In the genomic region with DNA sequence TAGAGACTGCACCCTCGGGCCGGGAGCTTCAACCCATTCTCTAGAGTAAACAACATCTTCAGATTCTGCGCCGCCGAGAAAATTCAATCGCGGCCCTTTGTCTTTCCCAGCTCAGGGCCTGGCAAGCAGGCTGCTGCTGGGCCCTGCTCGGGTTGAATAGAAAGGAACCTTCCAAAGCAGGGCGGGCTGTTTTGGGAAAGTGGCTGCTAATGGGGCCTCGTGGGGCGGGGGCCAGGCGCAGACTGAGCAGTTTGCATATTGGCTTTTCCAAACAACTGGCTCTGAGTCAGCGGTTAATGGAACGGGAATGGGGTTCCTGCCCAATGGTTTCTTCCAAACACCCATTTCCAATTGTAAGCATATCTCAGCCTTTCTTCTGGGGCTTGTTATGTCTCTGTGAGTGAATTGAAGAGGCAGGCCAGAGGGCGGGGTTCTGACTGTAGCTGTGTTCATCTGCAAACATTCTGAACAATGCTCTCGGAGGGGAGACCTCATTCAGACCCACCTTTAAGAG, we compare ENCODE assay signal across 9 mouse cellular contexts.
DNase-seq lines count a peak whose midpoint lies in the region; ATAC-seq and TF ChIP-seq lines count a peak whose summit lies in the region.
"Had no signal": no experiment of that assay in that cellular context is flagged by ENCODE, and none has a peak within 500 bp of the region (broad histone marks: within the 10 kb centered on the region; RNA-seq: fewer than 3 reads in every experiment).

No protein-coding gene starts in this region.

- H3K9ac ChIP-seq in hindbrain, postnatal 0 days (replicated peaks; ENCODE audit: low read length): peak overlapping the region; percentile 33; the same call in 1 of the 2 replicates
- no peak overlapping the region for H3K9ac ChIP-seq in liver, embryonic 11.5 days (ENCODE audit: low read depth, low read length)
- H3K9ac ChIP-seq: liver, embryonic 15.5 days had no signal

- 8% methylated on average over 16 of the region's 16 CpGs for WGBS in hindbrain, postnatal 0 days
- WGBS in liver, embryonic 11.5 days: 36% methylated on average over 16 of the region's 16 CpGs

- ATAC-seq in hindbrain, postnatal 0 days: peak; percentile 85
- ATAC-seq in liver, embryonic 11.5 days (replicated peaks; ENCODE audit: low FRiP score): no peak

- peak; percentile 96 for DNase-seq in NIH3T3 (ENCODE audit: low read depth)
- peak; percentile 8 for DNase-seq in embryo, embryonic 11.5 days (ENCODE audit: low read depth, low spot score)
- DNase-seq in gastrocnemius, postnatal 25 days: peak; percentile 83
- peak; percentile 75 for DNase-seq in hindbrain, postnatal 0 days (ENCODE audit: low spot score)
- DNase-seq in lung, adult 18-20 months: peak; percentile 69
- peak; percentile 31 for DNase-seq in ovary, postnatal 10 days (ENCODE audit: low spot score)
- DNase-seq in yolk sac, embryonic 10.5 days (ENCODE audit: low spot score): no peak
- no peak for DNase-seq in liver, embryonic 11.5 days (ENCODE audit: low spot score)

- no peaks in the 10 kb centered on the region for H3K9me3 ChIP-seq in hindbrain, postnatal 0 days (ENCODE audit: low read length)
- H3K9me3 ChIP-seq in liver, embryonic 11.5 days (ENCODE audit: control insufficient read depth, low read length): no peaks in the 10 kb centered on the region
- H3K9me3 ChIP-seq: liver, embryonic 15.5 days had no signal

- H3K27me3 ChIP-seq in hindbrain, postnatal 0 days (ENCODE audit: insufficient read depth, low read length): no peaks in the 10 kb centered on the region
- no peaks in the 10 kb centered on the region for H3K27me3 ChIP-seq in liver, embryonic 11.5 days (replicated peaks; ENCODE audit: control insufficient read depth, insufficient read depth, low read length)
- H3K27me3 ChIP-seq: liver, embryonic 15.5 days had no signal

- peak overlapping the region; percentile 11; the same call in 1 of the 2 replicates for H3K4me2 ChIP-seq in hindbrain, postnatal 0 days (ENCODE audit: low read depth, low read length)
- no peak overlapping the region for H3K4me2 ChIP-seq in liver, embryonic 11.5 days
- H3K4me2 ChIP-seq: liver, embryonic 15.5 days had no signal

- peak overlapping the region; percentile 59 for H3K27ac ChIP-seq in hindbrain, postnatal 0 days
- no peak overlapping the region; the same call in 1 of the 2 replicates for H3K27ac ChIP-seq in liver, embryonic 11.5 days (ENCODE audit: low read depth, low read length)
- H3K27ac ChIP-seq: liver, embryonic 15.5 days had no signal

- H3K36me3 ChIP-seq in hindbrain, postnatal 0 days (ENCODE audit: insufficient read depth, low read length): no peaks in the 10 kb centered on the region
- H3K36me3 ChIP-seq in liver, embryonic 11.5 days (ENCODE audit: control insufficient read depth, insufficient read depth, low read length): no peaks in the 10 kb centered on the region
- H3K36me3 ChIP-seq: liver, embryonic 15.5 days had no signal

- no peak overlapping the region for H3K4me3 ChIP-seq in hindbrain, postnatal 0 days (ENCODE audit: low read length)
- no peak overlapping the region for H3K4me3 ChIP-seq in liver, embryonic 11.5 days (ENCODE audit: low read depth, low read length)
- H3K4me3 ChIP-seq: liver, embryonic 15.5 days had no signal

- TF ChIP-seq CTCF in hindbrain, postnatal 0 days (IDR thresholded peaks at IDR 0.05; ENCODE audit: low read depth): no peak

- H3K4me1 ChIP-seq in hindbrain, postnatal 0 days (ENCODE audit: insufficient read depth, low read length): peaks cover 6% of the 10 kb centered on the region; the same call in 1 of the 2 replicates
- no peaks in the 10 kb centered on the region for H3K4me1 ChIP-seq in liver, embryonic 11.5 days (replicated peaks; ENCODE audit: control insufficient read depth, insufficient read depth, low read length)
- H3K4me1 ChIP-seq: liver, embryonic 15.5 days had no signal

Comparison
In these comparisons a context has a peak if more than half of its experiments do, and no peak if none do; other contexts are left out.
1. DNase-seq: peak in NIH3T3 (single experiment), embryo, embryonic 11.5 days (single experiment), gastrocnemius, postnatal 25 days (single experiment), hindbrain, postnatal 0 days (single experiment), lung, adult 18-20 months (2 of 2) and ovary, postnatal 10 days (single experiment); none in yolk sac, embryonic 10.5 days (single experiment) and liver, embryonic 11.5 days (single experiment).